Mouse (Mus musculus): ENCODE measurements at regions not wholly inside any gene's neighbourhood (a gene's known extent, or its start where the extent isn't known, plus 50 kb on each side); places are given as distances from the start of the nearest gene placed in this dataset.
"Not testable (repeated sequence)": the region's sequence is repeated elsewhere in the genome, so short reads cannot be mapped to it uniquely, and the experiment has no call there.

DNA sequence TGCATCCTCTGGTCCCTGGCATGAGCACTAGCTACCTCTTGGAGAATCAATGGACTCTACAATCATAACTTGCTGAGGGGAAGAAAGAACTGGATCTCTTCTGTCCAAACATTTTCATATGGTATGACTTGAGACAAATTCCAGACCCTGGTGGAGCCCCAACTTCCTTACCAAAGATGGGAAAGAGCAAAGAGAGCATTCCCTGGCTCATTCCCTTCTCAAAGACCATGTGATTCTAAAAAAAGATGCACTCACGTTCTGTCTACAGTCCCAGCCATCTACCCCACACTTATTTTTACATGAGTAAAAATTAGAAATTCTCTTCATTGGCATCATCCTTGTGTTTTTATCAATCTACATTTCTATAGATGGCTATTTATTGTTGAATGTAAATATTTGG lies 304.3 kb upstream of the Intu start:
- no peak for DNase-seq

DNA sequence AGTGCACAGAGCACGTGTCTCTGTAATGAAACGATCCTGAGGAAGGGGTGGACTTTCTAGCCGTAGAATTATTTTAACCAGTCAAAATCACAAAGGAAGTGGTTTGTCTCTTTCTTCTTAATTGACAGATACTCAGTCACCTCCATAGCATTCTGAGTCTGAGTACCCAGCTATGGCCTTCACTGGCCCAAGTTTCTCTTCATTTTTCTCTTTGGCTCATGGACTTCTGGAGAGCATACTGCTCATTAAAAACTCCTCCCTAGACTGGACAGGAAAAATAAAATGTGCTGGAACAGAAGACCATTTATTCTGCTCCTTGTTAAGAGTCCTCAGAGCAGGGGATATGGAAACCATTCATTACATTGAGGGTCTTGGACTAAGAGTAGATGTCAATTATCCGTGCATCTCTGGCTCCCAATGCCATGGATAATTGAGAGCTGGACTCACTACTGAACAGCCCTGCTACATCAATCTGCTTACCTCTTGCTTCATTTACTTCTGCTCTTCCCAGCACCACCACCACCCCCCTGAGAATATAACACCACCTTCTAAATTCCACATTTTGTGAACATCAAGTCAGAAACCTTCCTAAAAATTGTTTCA lies 287.5 kb upstream of the Intu start:
- DNase-seq, result no peak

- DNase-seq, result no peak
These were observed 276.7 kb upstream of the Intu start for GRCm38 (mm10) chr3:40254376-40254775.

- no peak for DNase-seq
These were observed 268.6 kb upstream of the Intu start for GRCm38 (mm10) chr3:40262536-40262935.

- DNase-seq, result no peak
These were observed 263.6 kb upstream of the Intu start for GRCm38 (mm10) chr3:40267514-40267913.

GRCm38 (mm10) chr3:40282926-40283325 lies 248.2 kb upstream of the Intu start:
- no peak for DNase-seq

DNA sequence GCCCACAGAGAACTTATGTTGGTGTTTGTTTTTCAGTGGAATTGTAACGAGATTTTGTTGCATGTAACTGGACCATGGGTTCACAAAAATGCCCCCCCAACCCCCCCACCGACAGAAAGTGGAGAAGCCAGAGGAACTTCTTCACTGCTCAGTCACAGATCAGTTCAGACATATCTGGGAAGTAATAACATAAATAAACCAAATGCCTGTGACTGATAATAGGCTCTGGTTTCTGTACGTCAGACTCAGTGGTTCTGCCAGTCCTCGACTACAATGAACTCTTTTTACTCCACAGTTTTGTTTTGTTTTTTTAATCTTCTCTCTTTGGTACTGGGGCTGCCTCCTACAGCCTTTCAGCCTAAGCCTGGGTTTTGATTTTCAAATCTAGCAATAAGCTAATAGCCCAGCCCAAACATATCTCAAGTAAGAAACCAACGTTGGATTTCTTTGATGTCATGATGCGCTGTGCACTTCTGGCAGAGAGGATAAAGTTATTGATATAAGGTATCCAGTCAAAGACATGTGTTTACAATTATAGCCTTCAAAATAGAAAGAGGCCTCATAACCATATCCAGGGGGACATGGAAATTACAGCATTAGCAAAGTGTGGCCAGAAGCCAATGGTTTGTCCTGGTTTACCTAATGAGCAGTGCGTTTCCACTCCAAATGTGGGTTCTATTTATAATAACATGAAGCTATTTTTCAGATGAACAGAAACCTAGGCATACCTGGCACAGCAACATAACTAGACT lies 244.0 kb upstream of the Intu start:
- DNase-seq, result no peak

DNA sequence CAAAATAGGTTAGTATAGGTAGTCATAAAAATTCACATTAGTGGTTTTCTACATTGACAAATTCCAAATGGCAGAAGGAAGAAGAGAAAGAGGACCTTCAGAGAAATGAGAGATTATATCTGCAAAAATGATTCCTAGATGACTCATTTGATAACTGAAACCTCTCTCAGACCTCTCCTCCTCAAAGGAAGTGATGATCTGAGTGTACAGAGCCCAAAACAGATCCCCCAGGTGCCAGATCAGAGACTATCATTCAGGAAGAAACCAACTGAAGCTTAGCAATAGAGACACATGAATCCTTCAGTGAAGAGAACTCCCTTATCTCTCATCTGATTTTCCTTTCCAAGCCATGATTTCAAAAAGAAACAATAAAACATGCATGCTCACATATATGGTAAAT lies 234.0 kb upstream of the Intu start:
- DNase-seq, result no peak

GRCm38 (mm10) chr3:40320319-40320718 lies 210.8 kb upstream of the Intu start:
- DNase-seq, result no peak

- DNase-seq, result peak; percentile 6
These were observed 204.9 kb upstream of the Intu start for GRCm38 (mm10) chr3:40325872-40326803.

GRCm38 (mm10) chr3:40339492-40340030 lies 191.5 kb upstream of the Intu start:
- no peak for DNase-seq

DNA sequence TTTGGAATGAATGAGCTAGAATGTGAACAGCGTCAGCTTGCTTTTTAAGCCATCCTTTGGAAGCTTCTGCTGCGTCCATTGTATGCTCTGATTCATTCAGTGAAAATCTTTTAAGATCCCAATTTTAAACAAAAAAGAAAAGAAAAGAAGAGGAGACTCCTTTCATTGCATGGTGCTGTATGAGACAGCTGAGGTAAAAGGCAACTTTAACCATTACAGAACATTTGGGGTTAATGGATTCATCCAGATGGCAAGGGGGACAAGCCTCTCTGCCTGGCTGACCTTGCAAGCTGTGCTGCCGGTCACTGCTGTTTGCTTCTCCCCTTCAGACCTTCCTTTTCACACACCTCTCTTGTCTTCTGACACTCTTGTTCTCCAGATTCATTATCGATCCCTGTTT lies 176.0 kb upstream of the Intu start:
- no peak for DNase-seq

DNA sequence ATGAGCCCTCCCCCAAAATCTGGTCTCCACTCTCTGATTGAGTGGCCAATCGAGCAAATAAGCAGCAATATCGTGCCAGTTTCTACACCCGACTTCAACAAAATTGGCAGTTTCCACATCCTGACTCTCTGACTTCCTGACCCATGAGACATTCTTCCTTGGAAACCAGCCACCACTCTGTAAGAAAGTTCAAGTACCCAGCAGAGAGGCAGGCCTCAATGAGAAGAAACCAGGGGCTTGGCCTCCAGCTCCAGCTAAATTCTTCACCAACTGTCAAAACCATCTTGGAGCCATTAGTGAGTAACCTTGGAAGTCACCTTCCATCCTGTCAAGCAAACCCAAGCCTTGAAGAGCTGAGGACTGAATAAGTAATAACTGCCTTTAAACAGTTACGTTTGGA lies 162.7 kb upstream of the Intu start:
- no peak for DNase-seq

- DNase-seq, result no peak
These were observed 159.7 kb upstream of the Intu start for GRCm38 (mm10) chr3:40371411-40371810.

- DNase-seq, result not testable (repeated sequence)
These were observed 154.9 kb upstream of the Intu start for GRCm38 (mm10) chr3:40376220-40376619.

- no peak for DNase-seq
These were observed 153.7 kb upstream of the Intu start for GRCm38 (mm10) chr3:40377416-40377815.

- no peak for DNase-seq
These were observed 152.0 kb upstream of the Intu start for GRCm38 (mm10) chr3:40379063-40379462.

GRCm38 (mm10) chr3:40391631-40392030 lies 139.5 kb upstream of the Intu start:
- peak; percentile 18 for DNase-seq

- DNase-seq, result no peak
These were observed 132.9 kb upstream of the Intu start for GRCm38 (mm10) chr3:40398184-40398583.

GRCm38 (mm10) chr3:40403402-40403801 lies 127.7 kb upstream of the Intu start:
- no peak for DNase-seq

- DNase-seq, result no peak
These were observed 125.8 kb upstream of the Intu start for GRCm38 (mm10) chr3:40405095-40405948.

DNA sequence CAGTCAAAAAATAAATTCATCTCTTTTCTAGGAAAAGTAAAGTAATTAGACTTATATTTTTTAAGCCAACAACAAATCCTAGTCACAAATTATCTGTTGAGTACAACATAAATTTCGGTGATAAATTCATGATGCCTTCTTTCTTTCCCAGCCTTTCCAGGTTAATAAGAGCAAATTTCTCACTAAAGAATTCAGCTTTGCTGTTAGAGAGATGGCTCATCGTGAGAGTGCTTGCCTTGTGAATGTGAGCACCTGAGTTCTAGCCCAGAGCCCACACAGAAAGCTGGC lies 125.2 kb upstream of the Intu start:
- no peak for DNase-seq
